Mouse (Mus musculus): ENCODE results near the gene Rasgef1b.

Gene Rasgef1b

DNA sequence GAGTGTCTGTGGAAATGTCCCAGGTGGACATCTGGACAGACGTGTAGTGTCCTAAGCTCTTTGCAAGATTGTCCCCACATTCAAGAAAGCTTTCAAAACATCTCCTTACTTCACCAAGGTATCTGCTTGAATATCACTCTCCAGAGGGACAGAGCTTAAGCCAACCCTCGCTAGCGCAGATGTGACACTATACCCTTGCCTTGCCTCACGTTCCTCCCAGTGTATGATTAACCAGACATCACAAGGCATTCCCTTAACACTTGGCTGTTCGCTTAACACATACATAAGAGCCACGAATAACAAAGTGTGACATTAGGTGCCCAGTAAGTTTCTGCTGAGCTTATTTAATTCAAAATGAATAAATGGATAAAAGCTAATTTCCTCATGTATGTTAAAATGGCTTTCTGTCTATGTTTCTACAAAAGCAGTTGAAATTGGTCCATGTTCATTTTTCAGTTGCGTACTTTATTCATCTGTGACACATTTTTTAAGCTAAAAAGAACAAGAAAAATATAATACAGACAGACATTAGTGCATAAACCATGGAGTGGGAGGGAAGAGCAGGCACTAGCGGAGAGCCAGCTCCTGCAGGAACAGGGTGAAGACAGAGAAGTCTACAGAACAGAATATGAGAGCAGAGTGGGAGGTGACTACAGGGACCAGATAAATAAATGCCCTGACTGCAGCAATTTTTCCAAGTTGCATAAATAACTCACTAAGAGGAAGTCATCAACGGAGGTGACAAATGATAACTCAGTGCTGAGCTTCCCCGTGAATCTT, 126.4 kb downstream of the Rasgef1b start:
- no peak for DNase-seq (ENCODE audit: low spot score)

DNA sequence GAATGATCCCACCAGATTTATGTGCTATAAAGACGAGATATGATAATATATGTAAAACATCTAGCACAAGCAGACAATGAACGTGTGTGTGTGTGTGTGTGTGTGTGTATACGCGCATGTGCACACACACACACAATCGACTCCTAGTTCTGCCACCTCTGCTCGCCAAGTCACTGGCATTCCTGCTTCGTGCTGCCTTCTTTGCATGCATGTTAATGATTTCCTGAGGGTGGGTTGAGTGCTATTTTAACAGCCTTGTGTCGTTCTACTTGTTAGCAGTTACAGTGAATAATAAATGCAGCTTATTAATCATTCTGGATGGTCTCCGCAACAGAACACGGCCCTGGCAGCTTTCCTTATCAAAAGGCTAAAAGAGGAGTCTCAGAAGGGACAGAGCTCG, 129.5 kb downstream of the Rasgef1b start:
- DNase-seq (ENCODE audit: low spot score), result no peak

DNA sequence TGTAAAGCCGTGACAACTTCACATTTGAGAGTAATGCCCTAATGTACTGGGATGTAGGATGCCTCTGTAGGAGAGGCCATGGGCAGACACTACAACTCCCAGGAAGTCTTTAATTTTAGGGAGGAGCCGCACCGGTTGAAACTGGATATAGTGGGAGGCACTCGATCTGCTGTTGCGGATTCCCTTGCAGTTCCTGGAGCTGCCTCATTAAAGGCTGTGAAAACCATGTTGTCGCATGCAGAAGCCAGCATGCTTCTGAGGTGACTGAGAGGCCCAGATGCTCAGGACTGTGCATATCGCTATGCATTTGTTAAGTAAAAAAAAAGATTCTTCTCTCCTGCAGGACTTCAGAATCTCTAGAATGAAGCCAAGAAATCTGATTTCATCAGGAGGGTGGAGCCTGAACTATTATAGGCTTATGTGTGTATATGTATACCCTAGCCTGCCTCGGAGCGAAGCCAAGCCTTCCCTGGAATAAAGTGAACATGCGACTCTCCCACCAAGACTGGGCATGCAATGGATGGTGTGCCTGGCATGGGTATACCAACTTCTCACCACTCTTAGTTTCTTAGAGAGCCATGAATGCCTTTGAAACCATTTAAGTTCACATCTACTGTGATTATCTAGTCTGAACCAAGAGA, 130.3 kb downstream of the Rasgef1b start:
- DNase-seq (ENCODE audit: low spot score), result no peak

DNA sequence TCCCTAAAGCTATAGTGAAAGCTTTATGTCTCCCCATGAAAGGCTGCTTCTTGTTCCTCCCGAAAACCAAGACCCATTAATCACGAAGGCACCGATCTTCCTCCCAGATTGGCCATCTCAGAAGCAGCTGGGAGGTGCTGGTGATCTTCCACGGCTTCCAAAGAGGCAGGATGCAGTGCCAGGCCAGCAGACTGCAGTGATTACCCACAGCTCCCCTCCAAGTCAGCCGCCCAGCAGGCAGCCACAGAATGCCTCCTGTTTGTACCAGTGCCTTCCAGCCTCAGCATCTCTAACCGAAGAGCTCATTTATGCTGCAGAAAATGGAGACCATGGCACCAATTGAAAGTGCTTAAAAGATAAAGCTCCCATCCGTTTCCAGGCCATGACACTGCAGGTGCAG, 131.2 kb downstream of the Rasgef1b start:
- DNase-seq (ENCODE audit: low spot score), result no peak

DNA sequence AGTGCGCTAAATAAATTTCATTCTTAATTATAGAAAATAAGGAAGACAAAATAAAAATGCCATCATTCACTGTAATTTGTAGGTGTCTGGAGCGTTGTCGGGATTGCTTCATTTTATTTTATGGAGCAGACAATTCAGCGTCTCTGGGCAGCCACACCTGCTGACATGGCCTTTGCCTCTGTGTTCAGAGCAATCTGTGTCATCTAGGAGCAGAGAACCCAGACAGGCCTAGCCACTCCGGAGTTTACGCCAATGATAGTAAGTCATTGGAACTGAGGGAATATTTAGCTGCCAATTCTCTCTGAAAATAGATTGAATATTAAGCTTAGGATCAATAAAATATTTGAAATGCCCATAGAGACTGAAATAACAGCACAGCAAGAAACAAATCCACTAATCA, 137.5 kb downstream of the Rasgef1b start:
- no peak for DNase-seq (ENCODE audit: low spot score)

DNA sequence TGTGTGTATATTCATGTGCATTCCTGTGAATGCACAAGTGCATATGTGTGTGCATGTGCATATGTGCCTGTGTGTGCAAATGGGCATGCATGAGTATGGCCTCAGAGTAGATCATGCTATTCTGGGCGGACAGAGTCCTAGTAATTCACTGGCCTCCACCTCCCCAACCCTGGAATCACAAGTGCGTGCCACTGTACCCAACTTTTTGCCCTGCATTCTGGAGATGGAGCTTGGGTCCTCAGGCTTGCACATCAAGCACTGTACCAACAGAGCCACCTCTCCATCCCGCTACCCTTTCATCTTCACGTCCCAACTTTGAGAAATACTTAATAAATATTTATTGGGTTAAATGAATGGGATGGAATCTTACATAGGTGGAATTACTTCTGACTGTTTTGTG, 138.3 kb downstream of the Rasgef1b start:
- DNase-seq (ENCODE audit: low spot score), result no peak

DNA sequence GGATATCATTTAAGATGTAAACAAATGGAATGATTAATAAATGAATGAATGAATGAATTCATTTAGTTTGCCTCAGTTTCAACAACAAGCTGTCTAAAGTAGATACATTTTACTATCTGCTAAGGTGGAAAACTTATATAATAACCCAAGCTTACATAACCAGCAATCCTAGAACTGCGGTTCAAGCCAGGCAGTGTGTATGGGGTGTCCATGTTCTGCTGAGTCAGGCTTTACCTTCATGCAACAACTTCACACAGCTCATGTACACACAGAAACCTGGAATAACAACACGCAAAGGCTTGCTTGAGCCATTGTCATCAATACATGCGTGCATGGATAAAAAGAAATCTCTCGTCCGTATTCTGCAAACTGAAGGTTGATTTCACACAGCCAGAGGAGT, 140.9 kb downstream of the Rasgef1b start:
- DNase-seq (ENCODE audit: low spot score), result no peak

DNA sequence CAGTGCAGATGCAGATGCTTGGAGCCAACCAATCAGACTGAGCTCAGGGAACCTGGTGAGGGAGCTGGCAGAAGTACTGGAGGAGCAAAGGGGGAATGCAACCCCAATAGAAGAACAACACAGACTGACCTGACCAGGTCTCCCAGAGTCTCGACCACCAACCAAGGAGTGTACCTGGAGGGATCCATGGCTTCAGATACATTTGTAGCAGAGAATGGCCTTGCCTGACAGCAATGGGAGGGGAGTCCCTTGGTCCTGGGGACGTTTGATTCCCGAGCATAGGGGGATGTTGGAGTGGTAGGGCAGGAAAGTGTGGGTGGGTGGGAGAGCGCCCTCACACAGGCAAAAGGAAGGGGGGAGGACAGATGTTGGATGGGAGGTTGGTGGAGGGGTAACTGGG, 141.3 kb downstream of the Rasgef1b start:
- no peak for DNase-seq (ENCODE audit: low spot score)

DNA sequence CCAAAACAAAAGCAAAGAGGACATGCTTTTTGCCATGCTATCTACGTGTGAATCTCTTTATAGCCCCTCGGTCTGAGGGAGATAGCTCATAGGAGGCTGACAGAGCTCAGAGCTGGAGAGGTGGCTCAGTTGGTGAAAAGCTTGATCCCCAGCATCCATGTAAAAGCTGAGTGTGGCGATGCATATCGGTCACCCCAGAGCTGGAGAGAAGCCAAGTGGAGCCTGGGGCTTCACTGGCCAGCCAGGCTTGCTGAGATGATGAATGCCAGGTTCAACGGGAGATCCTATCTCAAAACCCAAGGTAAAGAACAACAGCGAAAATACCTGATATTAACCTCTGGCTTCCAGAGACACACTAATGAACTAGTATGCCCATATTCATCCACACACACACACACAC, 142.6 kb downstream of the Rasgef1b start:
- no peak for DNase-seq (ENCODE audit: low spot score)

DNA sequence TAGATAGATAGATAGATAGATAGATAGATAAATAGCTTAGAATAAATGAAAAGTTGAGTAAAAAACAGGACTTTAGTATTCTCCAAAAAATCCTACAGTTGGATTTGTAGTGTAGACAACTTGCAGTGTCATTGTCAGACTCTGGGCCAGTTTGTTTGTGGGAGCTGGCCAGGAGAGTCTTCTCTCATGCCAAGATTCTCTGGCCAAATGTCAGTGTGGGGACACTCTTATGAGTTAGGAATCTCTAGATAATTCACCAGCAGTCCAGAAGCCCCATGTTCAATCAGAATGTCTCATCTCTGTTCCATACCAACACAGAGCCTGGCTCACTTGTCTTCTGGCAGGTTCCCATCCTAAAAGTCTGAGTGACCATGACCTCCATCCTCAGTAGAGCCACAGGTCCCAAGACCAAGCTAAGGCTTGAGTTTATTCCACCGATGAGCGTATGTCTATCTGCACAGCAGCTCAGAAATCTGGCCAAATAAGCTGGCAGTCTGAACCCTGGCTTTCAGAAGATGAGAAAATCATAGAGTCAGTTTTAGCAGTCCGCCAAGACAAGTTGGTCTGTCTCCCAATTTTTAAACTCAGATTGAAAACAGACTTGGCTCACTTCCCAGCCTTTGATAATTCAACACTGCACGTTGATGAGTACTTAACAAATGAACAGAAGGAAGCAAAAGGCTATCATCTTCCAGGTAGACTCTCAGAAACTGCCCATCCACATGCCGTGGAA, 143.5 kb downstream of the Rasgef1b start:
- peak; percentile 4 for DNase-seq (ENCODE audit: low spot score)

DNA sequence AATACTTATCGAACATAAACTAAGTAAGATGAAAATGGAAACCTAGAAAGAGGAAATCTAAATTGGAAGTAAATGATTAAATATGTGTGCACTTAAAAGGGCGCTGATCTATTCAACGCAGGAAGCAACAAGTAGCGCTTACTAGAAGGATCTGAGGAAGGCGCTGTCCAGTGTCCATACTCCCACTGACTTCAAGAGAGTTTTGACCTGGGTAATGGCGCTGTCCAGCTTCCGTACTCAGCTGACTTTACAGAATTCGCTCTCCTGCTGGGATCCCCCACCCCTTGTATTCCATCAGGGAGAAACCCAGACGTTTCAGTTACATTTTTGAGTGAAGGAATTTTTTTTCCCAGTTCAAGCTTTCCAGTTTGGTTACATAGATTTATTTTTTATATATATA, 144.6 kb downstream of the Rasgef1b start:
- DNase-seq (ENCODE audit: low spot score), result no peak

DNA sequence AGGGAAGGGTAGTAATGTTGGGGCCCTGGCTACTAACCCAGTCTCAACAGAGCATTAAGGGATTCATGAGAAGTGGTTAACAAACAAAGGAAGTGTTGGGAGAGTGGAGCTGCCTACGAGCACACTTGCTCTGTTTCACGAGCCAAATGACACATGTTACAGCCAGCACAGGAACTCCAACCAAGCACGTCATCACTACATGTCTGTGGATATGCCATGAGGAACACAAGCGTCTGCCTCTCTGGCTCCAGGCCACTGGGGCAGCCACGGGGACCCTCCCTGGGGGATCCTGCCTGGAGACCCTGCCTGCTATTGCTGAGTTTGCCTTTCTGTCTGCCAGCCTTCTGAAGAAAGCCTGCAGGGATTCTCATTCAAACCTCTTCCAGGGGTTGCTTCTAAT, 146.8 kb downstream of the Rasgef1b start:
- DNase-seq (ENCODE audit: low spot score), result no peak

DNA sequence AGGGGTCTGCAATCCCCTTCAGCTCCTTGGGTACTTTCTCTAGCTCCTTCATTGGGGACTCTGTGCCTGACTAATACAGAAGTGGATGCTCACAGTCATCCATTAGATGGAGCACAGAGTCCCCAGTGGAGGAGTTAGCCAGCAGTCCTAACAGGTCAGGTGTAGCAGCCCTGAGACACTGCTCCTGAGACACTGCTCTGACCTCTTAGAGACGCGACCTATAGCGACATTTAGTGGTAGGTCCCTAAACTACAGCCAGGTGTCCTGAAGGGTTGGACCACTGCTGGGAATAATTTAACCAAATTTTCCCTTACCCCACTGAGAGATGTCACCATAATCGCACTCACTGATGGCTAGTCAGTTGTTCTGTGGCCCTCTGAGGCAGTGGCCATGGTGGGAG, 150.2 kb downstream of the Rasgef1b start:
- DNase-seq (ENCODE audit: low spot score), result peak; percentile 66

DNA sequence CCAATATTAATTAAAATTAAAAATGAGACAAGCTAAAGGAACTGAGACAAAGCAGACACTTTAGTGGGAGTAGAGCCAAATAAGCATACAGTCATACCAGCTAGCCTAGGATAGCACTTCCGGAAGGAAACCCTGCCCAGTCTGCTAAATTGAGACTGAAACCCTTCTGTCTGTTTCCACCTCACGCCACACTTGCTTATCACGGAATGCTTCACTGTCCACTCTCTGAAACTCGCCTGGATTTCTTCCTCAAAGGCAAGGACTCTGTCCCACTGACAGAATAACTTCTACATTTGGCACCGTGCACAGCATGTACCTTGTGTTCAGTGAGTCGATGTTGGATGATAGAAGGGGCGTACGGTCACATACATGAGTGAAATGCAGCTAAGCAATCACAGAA, 153.0 kb downstream of the Rasgef1b start:
- no peak for DNase-seq (ENCODE audit: low spot score)

DNA sequence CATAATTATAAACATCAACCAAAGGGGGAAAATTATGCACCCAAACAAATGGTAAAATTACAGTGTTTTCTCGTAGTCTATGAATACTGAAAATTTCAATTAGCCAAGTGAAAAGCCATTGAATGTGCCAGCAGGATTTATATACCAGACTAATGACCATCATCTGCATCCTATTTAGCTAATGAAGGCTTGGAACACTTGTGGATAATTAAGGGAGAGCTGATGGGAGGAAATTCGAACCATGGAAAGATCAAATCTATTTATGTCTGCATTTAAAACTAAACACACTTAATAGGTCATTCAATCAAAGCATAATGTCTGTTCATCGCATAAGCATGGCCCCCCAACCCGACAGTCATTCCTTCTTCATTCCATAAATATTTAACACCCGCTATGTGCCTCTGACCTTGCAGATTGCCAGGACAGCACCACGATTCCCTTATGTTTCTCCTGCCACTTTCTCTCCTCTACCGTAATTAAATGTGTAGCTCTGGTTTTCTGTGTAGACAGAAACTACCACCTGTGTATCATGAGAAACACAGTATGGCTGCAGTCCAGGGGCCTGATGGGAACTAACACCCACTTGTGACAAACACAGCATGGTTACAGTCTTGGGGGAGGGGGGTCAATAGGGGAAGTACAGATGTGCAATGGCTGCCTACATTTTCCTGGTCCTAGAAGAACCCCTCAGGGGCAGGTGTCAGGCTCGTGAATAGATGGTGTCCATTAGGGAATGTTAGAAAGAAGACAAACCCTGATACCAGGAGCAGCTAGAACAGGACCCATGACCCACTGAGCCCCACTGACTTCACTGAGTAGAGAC, 164.2 kb downstream of the Rasgef1b start:
- DNase-seq (ENCODE audit: low spot score), result no peak

DNA sequence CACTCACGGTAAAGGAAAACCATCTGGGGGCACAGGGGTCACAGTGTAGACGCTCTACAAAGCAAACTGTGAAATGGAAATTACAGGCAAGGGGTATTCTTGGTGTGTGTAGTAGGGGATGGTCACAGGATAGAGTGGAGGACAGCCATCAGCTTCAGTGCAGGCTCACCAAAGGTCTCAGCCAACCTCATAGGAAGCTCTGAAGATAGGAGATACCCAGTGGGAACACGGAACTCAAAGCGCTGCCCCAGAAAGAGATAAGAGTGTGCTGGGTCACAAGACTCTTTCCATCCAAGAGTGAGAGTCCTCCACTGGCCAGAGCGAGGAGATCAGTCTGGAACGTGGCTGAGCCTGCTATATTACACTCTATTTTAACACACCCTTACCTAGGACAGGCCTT, 166.8 kb downstream of the Rasgef1b start:
- DNase-seq (ENCODE audit: low spot score), result no peak

DNA sequence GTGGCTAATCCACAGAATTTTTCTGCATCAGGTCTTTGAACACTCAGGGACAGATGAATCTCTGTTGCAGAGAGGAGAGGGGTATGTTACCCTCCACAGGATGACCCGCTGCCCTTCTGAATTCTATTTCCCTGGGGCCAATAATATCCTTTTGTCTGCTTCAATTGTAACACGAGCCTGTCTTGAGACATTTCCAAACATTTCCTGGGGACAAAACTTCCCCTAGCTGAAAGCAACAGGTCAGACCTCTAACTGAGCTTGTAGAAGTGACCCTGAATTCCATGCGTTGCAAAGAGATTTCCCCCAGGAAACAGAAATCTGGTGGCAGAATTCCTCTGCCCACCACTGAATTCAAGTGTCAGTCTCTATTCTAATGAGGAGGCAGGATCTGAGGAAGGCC, 169.1 kb downstream of the Rasgef1b start:
- no peak for DNase-seq (ENCODE audit: low spot score)

DNA sequence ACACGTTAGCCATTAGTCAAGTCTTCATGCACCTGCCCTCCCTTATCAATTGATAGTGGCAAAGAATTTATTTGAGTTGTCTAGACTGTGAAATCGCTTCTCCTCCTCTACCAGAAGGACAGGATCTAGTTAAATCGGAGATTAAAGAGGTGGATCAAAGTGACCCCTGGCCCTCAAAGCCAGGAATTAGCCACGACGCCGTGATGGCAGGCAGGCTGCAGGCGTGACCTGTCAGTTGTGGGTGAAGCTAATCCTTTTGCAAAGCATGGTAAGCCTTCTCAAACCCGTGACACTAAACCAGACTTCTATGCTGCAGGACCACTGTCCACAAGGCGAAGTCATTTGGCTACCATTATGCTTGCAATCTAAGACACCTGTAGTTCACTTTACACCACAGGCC, 170.6 kb downstream of the Rasgef1b start:
- DNase-seq (ENCODE audit: low spot score), result no peak

DNA sequence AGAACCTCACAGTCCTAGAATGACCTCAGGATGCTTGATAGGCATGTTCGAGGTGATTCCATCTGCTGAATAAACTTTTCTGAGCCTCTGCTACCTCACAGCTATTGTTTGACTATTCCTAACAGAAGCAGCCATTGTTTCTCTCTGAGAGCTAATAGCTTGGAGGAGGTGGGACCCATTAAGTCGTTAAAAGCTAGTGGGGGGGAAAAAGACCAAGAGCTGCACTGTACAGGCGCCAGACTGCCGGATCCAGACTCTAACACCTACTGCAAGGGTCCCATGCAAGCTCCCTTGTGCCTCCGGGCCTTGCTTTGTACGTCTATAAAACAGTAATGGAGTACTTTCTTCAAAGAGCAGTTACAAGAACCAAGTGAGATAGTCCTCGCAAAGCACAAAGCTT, 176.2 kb downstream of the Rasgef1b start:
- no peak for DNase-seq (ENCODE audit: low spot score)

DNA sequence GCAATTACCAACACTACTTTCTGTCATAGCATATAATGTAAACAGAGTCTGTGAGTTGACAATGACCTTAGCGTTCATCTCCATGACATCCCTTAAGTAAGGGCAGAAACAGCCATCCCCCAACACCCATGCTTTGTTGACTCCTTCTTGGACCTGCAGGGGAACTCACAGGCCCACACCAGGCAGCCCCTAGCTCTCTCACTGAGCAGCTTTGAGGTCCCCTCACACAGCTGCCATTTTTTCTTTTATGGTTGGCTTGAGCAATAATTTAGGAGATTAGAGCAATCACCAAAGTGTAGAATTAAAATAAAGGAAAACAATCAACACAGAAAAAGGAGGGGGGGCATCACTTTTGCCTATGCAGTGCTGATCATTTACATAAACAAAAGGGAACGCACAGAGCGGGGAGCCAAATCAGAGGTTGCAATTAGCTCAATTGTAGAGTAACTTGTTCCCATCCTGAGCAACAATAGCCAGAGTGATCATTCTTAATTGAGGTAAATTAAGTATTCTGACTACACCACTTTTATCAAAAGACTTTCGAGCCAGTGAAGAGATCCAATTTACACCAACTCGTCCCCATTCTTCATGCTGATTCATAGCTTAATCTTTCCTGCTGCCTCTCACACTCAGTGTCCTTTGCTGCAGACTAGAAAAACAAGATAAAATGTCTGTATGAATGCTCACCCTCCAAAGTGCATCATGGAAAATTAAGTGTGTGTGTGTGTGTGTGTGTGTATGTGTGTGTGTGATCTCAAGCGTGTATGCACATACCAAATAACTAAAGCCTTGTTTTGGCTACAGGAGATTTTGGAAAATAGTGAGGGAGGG, 184.0 kb downstream of the Rasgef1b start:
- DNase-seq (ENCODE audit: low spot score), result no peak

DNA sequence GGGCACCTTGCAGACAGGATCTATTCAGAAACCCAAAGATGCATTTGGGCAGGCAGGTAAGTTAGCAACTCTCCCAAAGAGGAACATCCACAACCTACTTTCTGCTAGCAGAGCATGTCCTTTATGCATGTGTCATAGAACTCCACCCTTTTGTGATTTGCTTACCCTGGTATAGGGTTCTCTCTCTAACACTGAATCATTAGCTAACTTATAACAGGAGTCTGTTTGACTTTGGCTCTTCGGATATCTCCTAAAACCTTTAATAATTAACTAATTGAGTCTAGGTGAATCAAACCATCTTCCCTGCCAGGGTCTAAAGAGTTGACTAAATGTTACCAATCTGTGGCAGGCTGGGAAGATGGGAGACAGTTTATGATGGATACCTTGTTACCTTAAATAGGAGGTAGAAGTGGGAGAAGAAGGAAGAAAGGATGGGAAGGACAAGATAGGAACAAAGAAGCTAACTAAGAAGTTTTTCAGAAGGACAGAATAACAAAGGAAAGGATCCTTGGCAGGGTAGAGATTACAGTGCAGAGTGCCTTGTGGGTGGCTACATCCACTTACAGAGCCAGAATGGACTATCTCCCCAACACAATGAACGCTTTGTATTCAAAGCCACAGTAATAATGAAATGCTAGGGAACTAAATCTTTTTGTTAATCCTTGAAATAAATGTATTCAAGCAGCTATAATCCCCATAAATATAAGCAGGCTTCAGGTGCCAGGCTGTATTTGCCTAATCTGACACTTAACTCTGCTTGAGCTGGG, 186.7 kb downstream of the Rasgef1b start:
- no peak for DNase-seq (ENCODE audit: low spot score)

Measured in adipocyte (in vitro differentiated cells).